Mouse (Mus musculus): ENCODE results near the gene Mtg2.
A peak's percentile ranks its signal among the peaks of the same experiment; 100 is the strongest.

Gene Mtg2

DNA sequence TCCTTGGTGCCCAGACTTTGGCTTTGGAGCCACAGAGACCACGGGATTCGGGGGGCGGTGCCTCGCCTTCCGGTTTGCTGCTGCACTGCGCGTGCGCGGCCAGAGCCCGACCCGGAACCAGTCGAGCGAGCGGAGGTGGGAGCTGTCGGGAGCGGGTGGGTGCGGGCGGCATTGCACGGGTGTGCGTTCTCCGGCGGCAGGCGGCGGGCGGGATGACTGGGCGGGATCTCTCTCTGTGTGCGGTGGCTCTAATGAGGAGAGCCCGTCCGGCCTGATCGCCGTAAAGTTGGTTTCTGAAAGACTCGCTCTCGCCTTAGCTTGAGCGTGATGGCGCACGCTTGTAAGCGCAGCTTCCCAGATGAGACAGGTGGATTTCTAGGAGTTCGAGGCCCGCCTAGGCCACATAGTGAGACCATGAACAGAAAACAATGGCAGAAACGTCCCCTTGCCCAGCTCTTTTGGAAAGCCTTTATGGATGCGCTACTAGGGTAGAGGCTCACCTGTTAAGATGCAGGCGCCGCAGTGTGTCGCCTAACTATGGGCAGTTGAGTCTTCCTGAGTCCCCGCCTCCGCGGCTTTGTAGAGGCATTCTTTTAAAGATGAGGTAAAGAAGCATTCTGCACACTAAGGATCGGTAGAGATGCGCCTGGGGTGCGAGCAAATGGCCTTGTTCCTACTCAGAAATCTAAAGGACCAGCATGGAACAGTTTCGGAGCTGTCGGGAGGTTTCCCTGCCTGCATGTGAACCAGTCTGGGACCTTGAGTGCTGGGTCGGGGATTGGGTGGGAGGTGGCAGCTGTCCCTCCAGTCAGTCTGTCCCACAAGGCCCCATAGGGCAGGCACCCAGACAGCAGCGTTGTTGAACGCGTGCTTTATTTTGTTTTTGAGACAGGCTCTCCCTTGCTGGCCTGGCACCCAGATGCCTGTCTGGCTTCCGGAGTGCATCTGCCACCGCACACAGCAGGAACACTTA, at the start of gene Mtg2:
Gene Mtg2 (plus strand): TSS at position 108 of the 973 bp plus-strand sequence.
- peak; percentile 97 for DNase-seq

DNA sequence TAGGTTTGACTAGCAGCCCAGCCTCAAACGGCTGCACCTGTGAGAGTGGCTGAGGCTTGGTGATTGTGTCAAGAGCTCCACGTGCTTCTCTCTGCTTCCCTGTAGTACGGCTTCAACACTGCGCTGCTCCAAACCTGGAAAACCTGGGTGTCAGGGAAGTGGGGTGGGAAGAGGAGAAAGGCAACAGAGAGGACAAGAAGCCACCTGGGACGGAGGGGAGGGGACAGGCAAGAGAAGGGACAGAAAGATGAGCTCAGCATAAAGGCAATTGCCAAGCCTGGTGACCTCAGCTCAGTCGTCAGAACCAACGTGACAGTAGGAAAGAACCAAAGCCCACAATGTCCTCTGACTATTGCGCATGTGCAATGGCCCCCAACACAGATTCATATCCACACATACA, 49.5 kb upstream of the Mtg2 start:
- DNase-seq = peak; percentile 54 to 60

DNA sequence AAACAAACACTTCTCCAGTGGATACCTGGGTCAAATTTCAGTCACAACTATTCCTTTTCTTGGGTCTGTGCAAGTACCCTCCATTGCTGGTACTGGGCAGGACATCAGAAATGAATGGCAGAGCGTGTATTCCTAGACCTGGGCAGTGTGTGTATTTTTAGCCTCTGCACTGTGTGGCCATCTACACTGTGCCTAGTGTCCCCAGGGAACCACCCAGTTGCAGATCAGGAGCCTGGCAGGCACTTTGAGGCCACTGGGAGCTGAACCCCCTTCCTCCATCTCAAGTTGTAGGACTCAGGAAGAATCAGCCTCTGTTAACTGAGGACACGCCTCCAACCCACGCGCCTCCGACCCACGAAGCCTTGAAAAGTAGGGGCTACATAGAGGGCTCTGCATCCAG, 47.6 kb upstream of the Mtg2 start:
- no peak for DNase-seq

DNA sequence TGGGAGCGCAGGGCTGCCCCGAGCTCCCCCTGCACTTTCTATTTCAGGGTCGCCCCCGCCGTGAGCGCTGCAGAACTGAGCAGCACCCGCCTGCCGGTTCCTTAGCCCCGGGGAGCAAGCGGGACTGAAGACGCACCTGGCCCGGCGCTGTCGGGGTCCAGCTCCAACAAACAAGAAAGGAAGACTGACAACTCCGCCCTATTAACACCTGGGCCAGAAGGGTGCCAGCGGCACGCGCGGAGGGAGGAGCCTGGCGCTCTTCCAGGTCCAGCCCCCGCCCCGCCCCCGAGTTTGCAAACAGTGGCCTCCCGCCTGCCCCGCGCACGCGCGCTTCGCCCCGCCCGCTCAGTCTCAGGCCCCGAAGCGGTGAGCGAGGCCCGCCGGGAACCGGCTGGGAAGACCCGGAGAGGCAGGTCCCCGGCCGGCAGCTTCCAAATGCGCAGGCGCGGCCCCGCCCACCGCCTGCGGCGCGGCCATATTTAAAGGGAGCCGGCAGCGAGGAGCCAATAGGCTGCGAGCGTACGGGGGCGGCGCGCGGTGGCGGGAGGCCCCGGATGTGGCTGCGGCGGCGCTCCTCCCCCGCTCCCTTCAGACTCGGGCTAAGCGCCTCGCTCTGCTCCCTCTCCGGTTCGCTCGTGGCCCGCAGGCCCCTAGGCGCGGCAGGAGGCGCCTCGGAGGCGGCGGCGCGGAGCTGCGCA, 45.8 kb upstream of the Mtg2 start, which contains the start of gene Lsm14b:
Gene Lsm14b (plus strand): TSS at position 587 of the 698 bp plus-strand sequence.
- DNase-seq = peak; percentile 98 to 100

DNA sequence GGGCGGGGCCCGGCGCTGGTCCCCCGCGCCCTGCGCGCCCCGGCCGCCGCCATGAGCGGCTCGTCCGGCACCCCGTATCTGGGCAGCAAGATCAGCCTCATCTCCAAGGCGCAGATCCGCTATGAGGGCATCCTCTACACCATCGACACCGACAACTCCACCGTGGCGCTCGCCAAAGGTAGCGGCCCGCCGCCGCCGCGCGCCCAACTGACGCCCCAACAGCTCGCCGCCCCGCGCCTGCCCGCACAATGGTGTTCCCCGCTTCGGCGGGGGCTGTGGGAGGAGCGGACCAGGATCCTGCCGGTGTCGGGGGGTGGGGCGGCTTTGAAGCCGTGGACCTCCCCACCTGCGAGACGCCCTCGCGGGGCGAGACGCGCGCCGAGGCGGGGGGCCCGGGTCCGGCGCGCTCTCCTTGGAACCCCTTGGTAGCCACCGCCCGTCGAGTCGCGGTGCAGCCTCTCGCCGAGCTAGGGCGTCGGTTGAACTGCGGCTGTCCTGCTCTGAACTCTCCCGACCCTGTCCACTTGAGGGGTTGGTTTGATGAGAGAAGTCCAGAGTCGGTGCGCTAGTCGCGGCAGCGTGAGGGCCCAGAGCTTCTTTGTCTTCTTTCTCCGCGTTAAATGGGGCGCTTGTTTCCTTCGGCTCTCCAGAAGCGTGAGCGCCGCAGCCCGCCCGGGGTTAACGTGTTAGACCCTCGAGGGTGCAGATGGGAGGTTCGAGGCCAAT, 45.1 kb upstream of the Mtg2 start:
- peak; percentile 70 to 72 for DNase-seq

DNA sequence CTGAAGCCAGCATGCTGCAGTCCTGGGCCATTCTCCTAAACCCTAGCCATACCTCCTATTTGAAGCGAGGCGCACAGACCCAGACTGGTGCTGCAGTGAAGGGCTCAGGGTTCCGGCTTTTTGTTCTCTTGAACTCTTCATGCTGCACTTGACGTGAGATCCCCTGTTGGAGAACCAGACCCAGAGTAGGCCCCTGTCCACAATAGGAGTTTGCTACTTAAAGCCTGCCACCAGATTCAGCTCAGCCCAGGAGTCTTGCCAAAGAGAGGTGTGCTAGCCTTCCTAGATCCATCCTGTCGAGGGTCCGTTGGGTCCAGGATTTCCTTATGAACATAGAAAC, 44.6 kb upstream of the Mtg2 start:
- no peak for DNase-seq

DNA sequence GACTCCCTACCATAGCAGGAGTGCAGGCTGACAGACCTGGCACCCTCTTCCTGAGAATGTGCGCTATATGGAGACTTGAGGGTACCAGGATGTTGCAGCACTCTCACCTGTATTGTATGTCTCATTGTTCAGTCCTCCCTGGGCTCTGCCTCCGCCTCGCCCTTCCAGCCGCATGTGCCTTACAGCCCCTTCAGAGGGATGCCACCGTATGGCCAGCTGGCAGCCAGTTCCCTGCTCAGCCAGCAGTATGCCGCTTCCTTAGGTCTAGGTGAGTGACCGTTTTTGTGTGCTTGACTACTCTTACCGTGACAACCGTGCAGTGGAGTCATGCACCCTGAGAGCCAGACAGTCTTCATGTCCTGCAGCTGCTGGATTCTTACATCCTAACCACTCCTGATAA, 42.6 kb upstream of the Mtg2 start:
- no peak for DNase-seq

DNA sequence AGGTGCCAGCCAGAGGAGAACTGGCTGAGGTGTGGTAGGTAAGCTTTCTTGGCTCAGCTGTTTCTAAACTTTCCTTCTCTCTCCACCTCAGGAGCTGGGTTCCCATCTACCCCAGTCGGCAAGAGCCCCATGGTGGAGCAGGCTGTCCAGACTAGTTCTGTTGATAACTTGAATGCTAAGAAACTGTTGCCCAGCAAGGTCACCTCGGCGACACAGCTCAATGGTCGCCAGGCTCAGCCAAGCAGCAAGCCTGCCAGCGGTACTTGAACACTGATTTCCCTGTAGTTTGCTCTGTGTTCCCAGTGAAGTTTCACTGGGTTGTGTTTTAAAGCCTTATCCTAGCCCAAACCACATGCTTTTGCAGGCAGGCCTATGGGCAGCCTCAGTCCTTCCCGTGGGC, 39.1 kb upstream of the Mtg2 start:
- DNase-seq = no peak

DNA sequence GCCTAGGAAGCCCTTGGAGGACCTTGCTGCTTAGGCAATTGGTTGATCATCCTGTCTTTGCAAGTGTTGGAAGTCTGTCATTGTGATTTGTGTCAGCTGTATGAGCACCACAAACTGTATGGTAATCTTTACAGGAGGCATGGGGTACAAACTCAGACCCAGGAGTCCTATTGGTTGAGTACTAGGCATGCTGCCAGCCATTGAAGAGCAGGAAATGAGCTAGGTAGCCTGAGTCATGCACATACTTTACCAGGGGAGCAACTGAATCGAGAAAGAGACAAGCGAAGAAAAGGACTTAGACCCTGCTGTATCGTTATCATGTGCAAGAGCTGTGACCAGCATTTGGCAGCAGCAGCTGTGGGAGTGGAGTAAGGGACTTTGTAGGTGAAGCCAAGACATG, 37.5 kb upstream of the Mtg2 start:
- DNase-seq = no peak

DNA sequence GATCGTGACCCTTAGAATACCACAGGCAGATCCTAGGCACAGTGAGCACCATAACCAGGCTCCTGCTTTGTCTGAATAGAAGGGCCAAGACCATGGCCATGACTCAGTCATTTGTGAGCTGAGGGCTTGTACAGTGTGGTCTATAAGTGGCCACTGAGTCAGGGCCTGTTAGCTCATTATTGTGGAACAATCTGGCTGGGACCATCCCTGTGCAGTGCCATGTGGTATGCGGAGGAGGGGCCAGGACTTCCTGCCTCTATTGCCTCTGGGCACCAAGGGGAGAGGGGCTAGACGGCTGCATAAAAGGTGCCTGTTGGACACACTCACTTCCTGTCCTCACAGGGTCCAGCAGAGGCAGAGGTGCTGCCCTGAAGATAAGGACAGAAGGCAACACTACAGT, 36.4 kb upstream of the Mtg2 start:
- DNase-seq = no peak

DNA sequence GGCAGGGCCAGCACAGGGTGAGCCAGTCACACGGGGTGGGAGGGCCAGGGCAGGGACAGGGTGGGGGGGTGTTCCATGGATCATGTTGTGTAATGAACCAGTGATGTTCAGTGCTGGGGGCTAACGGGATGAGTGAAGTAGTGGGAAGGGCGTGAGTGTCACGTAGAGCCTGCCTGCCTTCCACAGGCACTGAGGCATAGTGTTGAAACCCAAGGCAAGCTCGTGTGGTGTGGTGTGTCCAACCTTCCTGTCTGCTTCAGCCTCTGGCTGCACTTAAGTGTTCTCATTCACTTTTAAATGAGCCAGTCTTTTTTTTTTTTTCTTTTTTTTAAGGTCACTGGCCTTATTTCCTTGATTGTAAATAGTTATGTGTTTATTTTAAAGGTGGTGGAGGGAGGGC, 35.6 kb upstream of the Mtg2 start:
- no peak for DNase-seq

DNA sequence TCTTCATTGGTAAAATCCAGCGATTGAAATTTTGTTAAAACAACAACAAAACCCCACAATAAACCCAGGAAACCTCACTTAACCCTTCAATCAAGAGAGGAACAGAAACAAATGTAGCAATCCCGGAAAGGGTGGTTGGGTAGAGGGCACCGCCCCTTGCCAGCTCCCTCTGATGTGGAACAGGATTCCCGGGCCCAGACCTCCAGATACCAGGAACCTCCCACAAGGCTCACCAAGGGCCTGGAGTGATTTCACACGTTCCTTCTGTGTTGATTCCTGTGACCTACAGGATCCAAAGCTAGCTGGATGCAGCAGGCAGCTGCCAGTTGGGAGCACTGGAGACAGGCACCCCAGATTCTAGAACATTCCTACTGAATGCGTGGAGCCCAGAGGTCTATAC, 30.0 kb upstream of the Mtg2 start:
- DNase-seq = no peak

DNA sequence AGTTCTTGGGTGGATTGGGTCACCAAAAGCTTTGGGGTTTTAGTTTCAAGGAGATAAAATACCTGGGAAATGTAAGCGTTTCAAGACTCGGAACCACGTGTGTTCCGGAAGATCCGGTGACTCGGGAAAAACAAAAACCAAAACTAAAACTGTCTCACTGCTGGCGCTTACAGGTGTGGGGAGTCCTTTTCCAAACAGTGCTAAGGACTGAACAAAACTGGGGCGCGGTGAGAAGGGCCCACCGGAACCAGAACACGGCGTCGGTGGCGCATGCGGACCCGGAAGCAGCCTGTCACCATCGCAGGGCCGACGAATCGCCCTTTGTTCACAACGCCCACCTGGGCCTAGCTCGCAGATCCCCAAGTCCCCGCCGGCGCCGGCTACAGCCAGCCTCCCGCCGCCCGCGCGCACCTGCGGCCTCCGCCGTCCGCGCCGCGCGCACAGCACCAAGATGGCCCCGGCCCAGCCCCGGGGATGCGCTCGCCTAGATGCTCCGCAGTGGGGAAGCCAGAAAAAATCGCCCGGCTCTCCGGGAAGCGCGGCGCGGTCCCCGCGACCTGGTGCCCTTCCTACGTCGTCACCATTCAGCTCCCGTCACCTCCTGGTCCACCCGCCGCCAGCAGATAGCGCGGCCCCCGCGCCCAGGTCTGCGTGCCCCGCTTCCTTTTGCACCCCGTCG, 28.7 kb upstream of the Mtg2 start:
- DNase-seq = peak in 1 of 2 experiments; percentile 70

DNA sequence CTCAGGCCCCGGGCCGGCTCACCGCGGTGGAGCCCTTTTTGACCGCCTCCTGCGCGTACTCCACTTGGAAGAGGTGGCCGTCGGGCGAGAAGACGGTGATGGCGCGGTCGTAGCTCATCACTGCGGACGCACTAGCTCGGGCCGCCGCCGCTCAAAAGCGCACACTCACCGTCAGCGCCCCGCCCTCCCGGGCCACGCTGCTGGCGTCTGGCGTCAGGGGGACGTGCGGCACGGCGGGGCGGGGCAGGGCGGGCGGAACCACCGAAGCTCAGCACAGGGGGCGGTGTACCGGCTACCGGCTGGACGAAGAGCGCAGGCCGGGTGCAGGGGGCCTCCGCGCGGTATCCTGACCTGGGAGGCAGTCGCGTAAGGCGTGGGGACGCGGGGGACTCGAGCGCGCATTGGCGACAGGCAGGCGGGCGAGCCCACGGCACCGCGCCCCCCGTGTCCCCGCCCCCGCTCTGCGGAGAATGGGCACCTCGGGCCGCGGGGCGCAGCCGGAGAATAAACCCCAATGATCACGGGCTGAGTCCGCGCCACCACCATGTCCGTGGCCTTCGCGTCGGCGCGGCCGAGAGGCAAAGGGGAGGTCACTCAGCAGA, 28.0 kb upstream of the Mtg2 start, which contains the start of the genes Psma7 and Ss18l1:
Gene Psma7 (minus strand): TSS at position 178 of the 602 bp plus-strand sequence.
Gene Ss18l1 (plus strand): TSS at position 254 of the 602 bp plus-strand sequence.
- DNase-seq = peak; percentile 95

DNA sequence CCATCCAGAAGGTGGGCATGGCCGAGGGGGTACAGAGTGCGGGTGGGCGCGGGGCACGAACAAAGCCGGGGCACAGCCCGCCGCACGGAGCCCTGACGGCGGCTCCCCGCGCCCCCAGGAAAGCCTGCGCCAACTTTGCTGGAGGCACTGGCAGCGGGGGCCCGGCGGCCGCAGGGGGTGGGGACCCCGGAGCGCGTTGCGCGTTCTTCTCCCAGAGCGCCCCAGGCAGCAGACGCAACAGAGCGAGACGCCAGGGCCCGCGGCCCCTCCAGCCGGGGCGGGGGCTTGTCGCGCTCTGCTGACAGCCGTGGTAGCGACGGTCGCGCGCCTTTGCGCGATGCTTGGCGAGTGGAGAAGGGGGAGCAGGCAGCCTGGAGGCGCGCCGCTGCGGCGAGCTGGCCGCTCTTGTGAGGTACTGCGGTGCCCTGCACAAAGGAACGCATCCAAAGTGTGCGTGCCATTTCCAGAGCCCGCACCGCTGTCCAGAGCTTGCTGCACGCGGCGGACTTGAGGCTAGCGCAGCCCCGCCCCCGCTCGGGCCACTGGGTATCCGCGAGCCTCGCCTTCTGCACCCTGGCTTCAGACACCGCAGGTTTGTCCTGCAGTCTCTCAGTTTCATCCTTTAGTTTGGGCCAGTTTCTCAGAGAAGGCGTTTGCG, 27.4 kb upstream of the Mtg2 start:
- peak; percentile 78 to 85 for DNase-seq

DNA sequence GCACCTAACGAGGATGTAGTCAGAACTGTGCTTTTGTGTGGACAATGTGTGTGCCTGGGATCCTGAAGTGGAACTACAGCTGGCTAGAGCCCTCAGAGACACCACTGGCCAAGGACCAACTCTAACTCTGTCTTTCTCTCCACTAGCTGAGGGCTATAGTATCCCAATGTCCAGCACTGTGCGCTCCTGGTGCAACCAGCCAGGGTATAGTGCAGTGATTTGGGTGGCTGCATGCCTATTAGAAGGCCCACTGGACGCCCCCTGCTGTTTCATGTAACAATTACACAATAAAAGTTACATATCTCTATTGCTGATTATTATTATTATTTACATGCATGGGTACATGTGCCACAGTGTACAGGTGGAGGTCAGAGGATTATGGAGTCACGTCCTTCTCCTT, 25.1 kb upstream of the Mtg2 start:
- peak; percentile 56 to 63 for DNase-seq

DNA sequence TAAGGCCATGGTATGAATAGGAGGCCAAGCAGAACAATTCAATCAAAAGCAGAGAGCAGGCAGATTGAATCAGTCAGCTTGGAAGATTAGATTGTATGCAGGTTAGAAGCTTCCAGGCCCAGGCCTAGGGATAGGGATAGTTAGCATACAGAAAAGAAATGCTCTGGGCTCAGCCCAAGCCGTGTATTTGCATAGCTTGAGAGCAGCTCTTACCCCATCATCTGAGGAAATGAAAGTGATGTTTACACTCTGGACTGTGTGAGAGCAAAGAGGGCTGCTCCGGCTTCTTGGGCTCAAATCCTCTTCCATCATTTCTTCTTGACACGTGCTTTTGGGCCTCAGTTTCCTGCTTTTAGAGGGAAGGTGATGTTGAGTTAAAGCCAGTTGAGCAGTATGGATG, 22.8 kb upstream of the Mtg2 start:
- no peak for DNase-seq

DNA sequence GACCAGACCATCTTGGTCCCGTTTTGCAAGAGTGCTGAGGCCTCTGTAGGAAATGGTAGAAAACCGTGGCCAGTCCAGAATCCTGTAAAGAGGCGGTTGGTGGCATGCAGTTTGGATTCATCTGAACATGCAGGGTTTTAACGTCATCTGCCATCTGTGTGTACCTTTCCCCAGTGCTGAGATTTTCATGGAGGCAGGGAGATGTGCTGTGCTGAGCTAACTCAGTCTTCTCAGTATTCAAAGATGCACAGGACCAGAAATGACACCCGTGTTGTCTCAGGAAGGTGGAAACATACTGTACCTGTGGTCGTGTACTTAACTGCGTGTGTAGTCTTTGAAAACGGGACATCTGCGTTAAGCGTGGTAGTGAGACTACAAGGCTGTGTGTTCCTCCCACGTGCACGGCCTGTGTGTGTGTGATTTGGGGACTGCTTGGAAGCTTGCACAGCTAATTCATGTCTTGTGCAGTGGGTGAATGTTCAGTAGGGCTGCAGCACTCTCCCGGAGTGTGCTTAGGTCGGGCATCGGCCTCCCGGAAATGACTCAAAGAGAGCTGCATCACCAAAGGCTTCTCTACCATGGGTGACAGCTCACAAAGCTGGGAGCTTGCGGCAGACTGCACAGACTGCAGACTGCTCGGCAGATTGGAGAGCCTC, 22.3 kb upstream of the Mtg2 start:
- no peak for DNase-seq

DNA sequence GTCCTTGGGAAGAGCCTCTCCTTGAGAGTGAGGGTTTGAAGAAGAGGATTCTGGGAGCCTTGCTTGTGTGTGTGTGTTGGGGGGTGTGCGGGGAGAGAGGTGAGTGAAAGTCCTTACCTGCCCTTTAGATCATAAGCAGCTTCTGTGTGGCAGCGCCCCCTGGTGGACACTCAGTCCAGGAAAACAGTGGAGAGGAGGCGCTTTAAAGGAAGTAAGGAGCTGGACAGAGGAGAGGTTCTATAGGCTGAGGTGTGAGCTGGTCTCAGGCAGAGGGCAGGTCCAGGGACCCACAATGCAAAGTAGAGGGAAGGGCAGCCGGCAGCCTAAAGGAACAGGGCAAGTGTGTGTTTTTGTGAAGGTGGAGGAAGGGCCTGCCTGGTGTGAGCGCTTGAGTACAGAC, 19.4 kb upstream of the Mtg2 start:
- DNase-seq = peak; percentile 95 to 97

DNA sequence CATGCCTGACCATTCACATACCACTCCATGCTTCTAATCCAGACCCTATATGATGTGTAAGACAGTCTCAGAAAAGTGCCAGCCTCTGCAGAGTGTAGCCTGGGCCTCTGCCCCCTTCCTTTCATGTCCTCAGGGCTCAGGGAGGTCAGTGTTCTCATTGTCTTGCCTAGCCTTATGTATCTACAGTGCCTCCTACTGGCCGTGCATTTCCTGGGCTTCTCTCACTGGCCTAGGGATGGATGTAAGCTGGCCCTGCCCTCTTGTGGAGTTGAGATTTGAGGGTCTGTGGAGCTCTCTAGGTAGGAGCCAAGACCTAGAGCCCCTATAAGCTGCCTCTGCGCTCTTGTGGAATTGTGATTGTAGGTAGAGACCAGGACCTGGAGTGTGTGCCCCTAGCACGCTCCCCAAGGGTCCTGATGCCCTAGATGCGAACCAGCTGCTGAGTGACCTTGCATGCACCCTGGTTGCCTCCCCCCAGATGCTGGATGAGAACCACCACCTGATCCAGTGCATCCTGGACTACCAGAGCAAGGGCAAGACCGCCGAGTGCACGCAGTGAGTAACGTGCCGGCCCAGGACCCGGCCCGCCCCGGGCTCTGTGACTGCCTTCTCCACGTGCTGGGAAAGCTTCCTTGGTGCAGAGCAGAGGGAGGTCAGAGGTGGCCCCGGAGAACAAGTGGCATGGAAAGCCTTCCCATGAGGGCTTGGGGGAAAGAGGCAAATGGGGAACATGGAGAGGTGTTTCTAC, 18.2 kb upstream of the Mtg2 start:
- peak; percentile 27 to 60 for DNase-seq

All from cerebellum, postnatal 14 days (tissue).